13 mouse cellular contexts compared by ENCODE assay signal in the genomic region with DNA sequence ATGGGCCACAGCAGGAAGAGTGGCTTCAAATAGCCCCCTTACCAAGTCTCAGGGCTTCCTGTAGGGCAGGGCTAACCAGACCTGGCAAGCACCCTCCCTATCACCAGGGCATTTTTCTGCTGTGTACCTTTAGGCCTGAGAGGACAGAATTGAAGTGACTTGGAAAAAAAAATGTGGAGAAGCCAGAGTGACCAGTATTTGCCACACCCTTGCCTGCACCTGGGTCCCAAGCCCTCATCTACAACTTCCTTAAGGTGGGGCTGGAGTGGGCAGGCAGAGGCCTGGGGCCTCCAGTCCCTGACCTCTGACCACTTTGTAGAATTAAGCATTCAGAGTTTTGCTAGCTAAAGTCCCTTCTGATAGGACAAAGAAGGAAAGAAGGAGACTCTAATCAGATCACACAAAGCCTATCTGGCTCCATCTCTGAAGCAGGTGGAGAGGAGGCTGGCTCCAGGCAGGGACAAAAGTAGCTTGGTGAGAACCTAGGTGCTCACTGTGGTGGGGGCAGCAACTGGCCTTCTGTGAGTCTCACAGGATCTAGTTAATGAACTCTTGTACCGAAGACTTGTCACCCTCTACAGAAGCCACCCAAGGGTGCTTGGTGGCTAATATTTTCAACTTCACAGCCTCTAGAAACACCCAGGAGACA. TPM values are rescaled to one million over a fixed set of nuclear protein-coding genes. Genes with fewer than 3 reads are reported as not detected.
DNase-seq lines count a peak whose midpoint lies in the region; ATAC-seq lines count a peak whose summit lies in the region.
"Had no signal": no experiment of that assay in that cellular context is flagged by ENCODE, and none has a peak within 500 bp of the region (broad histone marks: within the 10 kb centered on the region; RNA-seq: fewer than 3 reads in every experiment).

No protein-coding gene starts in this region.

- WGBS in liver, embryonic 16.5 days (ENCODE audit: insufficient replicate concordance): 50% methylated on average over 1 of the region's 1 CpGs

- H3K4me1 ChIP-seq in liver, embryonic 16.5 days (ENCODE audit: control insufficient read depth, low read depth, low read length): peaks cover 12% of the 10 kb centered on the region
- peaks cover 20% of the 10 kb centered on the region for H3K4me1 ChIP-seq in brown adipose tissue, adult 24 weeks (ENCODE audit: control insufficient read depth, insufficient read depth, insufficient read length, low read length)
- H3K4me1 ChIP-seq: hindbrain, embryonic 15.5 days had no signal

- H3K9ac ChIP-seq in liver, embryonic 16.5 days (ENCODE audit: low read depth, low read length): no peak overlapping the region
- H3K9ac ChIP-seq: hindbrain, embryonic 15.5 days; limb, embryonic 13.5 days had no signal

- H3K9me3 ChIP-seq in liver, embryonic 16.5 days (replicated peaks; ENCODE audit: control insufficient read depth, low read length): no peaks in the 10 kb centered on the region
- H3K9me3 ChIP-seq: embryonic facial prominence, embryonic 10.5 days; hindbrain, embryonic 15.5 days; limb, embryonic 13.5 days had no signal

- H3K4me3 ChIP-seq in liver, embryonic 16.5 days (ENCODE audit: low read depth, low read length): no peak overlapping the region
- H3K4me3 ChIP-seq in brown adipose tissue, adult 24 weeks (ENCODE audit: insufficient read depth, low read depth, low read length): no peak overlapping the region
- H3K4me3 ChIP-seq: embryonic facial prominence, embryonic 10.5 days; hindbrain, embryonic 15.5 days; limb, embryonic 13.5 days had no signal

- no peak for DNase-seq in liver
- peak; percentile 71 to 81 for DNase-seq in lung, adult 18-20 months
- DNase-seq in lung, postnatal 4 days: peak; percentile 52 to 70
- DNase-seq in cerebellum, postnatal 25 days: no peak
- no peak for DNase-seq in left cerebral cortex, adult 9 months (ENCODE audit: low spot score in 2 of 2)
- DNase-seq: cerebellum, adult 9-10 months had no signal

- ATAC-seq in liver, embryonic 16.5 days (ENCODE audit: low read depth): no peak
- no peak for ATAC-seq in monocyte, adult 5-6 weeks (replicated peaks; ENCODE audit: insufficient number of reproducible peaks, low FRiP score, low TSS enrichment, poor library complexity, severe bottlenecking)
- ATAC-seq: CD4-positive, CD25-positive, alpha-beta regulatory T cell, adult 4 months had no signal

- H3K36me3 ChIP-seq in liver, embryonic 16.5 days (ENCODE audit: control insufficient read depth, insufficient read depth): no peaks in the 10 kb centered on the region
- H3K36me3 ChIP-seq: embryonic facial prominence, embryonic 10.5 days; hindbrain, embryonic 15.5 days; limb, embryonic 13.5 days had no signal

- no peaks in the 10 kb centered on the region for H3K27me3 ChIP-seq in liver, embryonic 16.5 days (ENCODE audit: control insufficient read depth, insufficient read depth, low read depth, low read length)
- H3K27me3 ChIP-seq: hindbrain, embryonic 15.5 days; limb, embryonic 13.5 days had no signal

- no peak overlapping the region for H3K4me2 ChIP-seq in liver, embryonic 16.5 days (ENCODE audit: low read depth, low read length)
- H3K4me2 ChIP-seq: hindbrain, embryonic 15.5 days; limb, embryonic 13.5 days had no signal

- 0 out of 2 replicates have a peak overlapping the region, but pooled peaks have one; percentile 27 for H3K27ac ChIP-seq in liver, embryonic 16.5 days (ENCODE audit: low read length)
- peak overlapping the region; percentile 54 for H3K27ac ChIP-seq in brown adipose tissue, adult 24 weeks (replicated peaks; ENCODE audit: low read depth, low read length)
- H3K27ac ChIP-seq: hindbrain, embryonic 15.5 days; limb, embryonic 13.5 days had no signal

RNA-seq across cellular contexts. Expression of gene Kif23, which starts 13.5 kb away (rescaled TPM):
- 63.3 and 64.2 TPM in 2 replicates for polyA plus RNA-seq in liver, embryonic 16.5 days (2015; fragmentation: Nextera tagmentation; extraction: Ambion mirVana)
- polyA plus RNA-seq in brown adipose tissue, adult 24 weeks (2012; ENCODE audit: insufficient read depth, insufficient read length, missing spikeins): 1.1 and 1.6 TPM in 2 replicates
- total RNA-seq in monocyte, adult 5-6 weeks (2017): 28.8 to 78.3 TPM (median 41.1 TPM) in 3 replicates

RNA-seq across cellular contexts. Expression of gene Rplp1, which starts 45.7 kb away (rescaled TPM):
- 825 and 841 TPM in 2 replicates for polyA plus RNA-seq in liver, embryonic 16.5 days (2015; fragmentation: Nextera tagmentation; extraction: Ambion mirVana)
- polyA plus RNA-seq in brown adipose tissue, adult 24 weeks (2012; ENCODE audit: insufficient read depth, insufficient read length, missing spikeins): 1,277 and 1,448 TPM in 2 replicates
- 2,240 to 3,679 TPM (median 3,046 TPM) in 3 replicates for total RNA-seq in monocyte, adult 5-6 weeks (2017)

Comparison
In these comparisons a context has a peak if more than half of its experiments do, and no peak if none do; other contexts are left out.
1. DNase-seq: peak in lung, adult 18-20 months (2 of 2) and lung, postnatal 4 days (2 of 2); none in liver (single experiment), cerebellum, postnatal 25 days (0 of 2) and left cerebral cortex, adult 9 months (0 of 2).
2. RNA of gene Kif23, which starts 13.5 kb away (polyA plus RNA-seq): 63.3 to 64.2 TPM in liver, embryonic 16.5 days; 1.1 to 1.6 TPM in brown adipose tissue, adult 24 weeks; every median in the first group is over 10 times any median in the second.